Mouse (Mus musculus): ENCODE results near the gene Stk38l. TPM values are rescaled to one million over a fixed set of nuclear protein-coding genes. Genes with fewer than 3 reads are reported as not detected.

The Stk38l gene
- polyA plus RNA-seq, 1 experiment from 2014 or later: 14.1 TPM

DNA sequence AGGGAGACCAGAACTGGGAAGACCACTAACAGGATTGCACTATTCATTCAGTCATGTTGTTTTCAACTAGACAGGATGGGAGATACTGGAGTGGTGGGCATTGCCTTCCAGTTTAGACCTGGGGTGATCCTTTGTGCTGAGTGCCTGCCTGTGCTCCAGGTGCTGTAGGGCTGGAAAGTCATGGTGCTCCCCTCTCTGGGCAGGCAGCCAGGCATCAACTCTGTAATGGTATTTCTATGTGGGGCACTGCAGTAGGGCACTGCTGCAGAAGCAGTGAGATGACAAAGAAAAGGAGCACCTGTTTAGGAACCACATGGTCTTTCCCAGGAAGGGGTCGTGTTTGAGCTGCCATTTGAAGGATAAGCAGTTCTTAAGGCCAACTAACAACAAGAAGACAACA, 7.9 kb downstream of the Stk38l start:
- DNase-seq (ENCODE audit: low spot score): no peak

DNA sequence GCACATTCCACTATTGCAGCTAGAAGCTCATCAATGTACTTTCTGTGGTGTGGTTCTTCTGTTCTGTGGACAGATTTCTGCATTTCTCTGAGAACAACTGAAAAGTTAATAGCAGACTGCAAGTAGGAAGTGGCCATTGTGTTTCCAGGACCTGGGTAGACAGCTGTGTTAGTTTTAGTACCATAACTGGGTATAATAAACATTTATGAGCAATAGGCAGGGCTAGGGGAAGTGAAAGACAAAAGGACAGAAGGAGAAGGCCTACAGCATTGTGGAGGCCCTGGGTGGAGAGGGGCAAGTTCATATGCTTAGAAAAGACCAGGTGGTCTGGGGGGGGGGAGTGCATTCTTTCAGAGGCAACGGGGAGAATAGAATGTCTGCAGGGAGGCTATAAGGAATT, 8.8 kb downstream of the Stk38l start:
- no peak for DNase-seq (ENCODE audit: low spot score)

GRCm38 (mm10) chr6:146738889-146739288, 14.1 kb downstream of the Stk38l start:
- no peak for DNase-seq (ENCODE audit: low spot score)

DNA sequence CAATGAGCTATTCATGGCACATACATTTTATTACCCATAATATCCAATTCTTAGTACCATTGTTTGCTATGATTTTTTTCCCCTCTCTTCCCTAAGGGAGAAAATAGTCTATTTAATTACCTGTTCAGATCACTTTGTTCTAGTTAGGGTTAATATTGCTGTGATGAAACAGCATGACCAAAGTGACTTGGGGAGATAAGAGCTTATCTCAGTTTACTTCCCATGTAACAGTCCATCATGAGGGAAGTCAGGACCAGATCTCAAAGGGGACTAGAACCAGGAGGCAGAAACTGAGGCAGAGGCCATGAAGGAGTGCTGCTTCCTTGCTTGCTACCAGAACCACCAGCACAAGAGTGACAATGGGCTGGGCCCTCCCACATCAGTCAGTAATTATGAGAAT, 15.9 kb downstream of the Stk38l start:
- DNase-seq (ENCODE audit: low spot score): no peak

- DNase-seq (ENCODE audit: low spot score): no peak
These were observed 17.3 kb downstream of the Stk38l start for GRCm38 (mm10) chr6:146741986-146742635.

DNA sequence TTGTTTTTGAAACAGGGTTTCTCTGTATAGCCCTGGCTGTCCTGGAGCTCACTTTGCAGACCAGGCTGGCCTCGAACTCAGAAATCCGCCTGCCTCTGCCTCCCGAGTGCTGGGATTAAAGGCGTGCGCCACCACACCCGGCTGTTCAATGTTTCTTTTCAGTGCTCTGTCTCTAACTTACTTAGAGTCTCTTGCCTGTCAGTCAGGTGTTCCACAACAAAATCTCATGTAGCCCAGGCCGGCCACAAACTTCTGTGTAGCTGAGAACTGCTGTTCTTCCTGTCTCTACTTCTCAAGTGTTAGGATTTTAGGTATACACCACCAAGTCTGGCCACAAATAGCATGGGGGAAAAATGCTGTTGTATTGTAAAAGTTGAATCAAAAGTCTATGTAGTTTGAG, 19.5 kb downstream of the Stk38l start:
- DNase-seq (ENCODE audit: low spot score): peak; percentile 11

DNA sequence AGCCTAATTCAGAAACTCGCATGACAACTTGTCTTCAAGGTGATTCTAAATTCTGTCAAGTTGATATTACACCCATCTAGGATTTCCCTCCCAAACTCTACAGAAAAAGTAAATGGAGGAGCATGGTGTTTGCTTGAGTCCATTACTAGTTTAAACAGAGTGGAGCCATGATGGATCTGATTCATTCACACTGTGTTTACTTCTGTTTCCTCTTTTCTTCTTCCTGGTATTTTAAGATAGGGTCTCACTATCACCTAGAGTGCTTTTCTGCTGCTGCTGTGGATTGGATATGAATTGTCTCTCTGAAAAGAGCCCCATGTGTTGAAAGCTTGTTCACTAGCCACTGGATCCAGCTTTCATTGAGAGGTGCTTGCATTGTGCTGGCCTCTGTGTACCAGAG, 20.4 kb downstream of the Stk38l start:
- no peak for DNase-seq (ENCODE audit: low spot score)

DNA sequence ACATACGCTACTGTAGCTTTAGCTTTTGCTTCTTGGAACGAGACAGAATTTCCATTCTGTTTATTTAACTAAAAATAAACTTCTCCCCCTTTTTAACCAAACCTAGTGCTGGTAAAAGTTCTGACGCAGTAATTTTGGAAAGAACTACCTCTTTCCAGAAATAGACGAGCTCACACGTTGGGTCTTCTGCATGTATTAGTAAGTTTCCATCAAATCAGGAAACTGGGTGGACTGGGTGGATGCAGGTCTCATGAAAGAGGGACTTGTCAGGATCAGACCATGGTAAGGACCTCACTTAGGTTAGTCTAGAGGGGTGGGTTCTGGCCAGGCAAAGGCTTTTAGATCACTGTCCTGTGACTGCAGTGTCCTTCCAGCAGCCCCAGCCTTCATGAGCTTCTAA, 21.8 kb downstream of the Stk38l start:
- no peak for DNase-seq (ENCODE audit: low spot score)

DNA sequence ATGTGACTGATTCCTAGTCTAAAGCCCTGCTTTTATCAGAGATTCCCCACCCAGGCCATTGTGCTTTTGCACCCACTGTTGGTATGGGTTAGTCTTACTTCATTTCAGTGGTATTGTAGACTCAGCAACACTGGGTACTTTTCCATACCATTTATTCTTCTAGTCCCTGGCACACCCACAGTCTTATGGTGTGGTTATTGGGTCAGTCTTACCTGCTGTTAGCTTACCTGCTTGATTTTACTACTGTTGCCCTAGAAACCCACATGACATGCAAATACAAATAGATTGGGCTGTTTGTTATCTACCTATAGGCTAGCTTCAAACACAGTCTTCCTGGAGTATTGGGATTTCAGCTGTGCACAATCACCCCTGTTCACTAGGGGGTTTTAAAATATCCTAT, 22.3 kb downstream of the Stk38l start:
- no peak for DNase-seq (ENCODE audit: low spot score)

GRCm38 (mm10) chr6:146748271-146748670, 23.5 kb downstream of the Stk38l start:
- no peak for DNase-seq (ENCODE audit: low spot score)

DNA sequence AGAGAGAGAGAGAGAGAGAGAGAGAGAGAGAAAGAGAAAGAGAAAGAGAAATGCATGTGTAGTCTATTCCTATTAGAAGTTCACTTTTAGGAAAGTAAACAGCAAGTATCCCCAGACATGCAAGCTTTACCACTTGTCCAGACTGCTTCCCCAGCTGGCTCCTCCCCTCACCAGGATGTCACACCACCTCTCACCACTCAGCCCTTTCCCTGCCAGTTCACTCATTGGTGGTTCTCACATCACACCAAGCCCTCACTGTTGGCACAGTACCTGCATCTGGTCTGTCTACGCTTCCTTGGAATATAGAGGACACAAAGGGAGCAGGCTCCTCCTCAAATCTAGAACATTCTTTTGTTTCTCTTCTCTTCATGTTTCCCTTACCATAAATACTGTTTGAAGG, 26.9 kb downstream of the Stk38l start:
- no peak for DNase-seq (ENCODE audit: low spot score)

DNA sequence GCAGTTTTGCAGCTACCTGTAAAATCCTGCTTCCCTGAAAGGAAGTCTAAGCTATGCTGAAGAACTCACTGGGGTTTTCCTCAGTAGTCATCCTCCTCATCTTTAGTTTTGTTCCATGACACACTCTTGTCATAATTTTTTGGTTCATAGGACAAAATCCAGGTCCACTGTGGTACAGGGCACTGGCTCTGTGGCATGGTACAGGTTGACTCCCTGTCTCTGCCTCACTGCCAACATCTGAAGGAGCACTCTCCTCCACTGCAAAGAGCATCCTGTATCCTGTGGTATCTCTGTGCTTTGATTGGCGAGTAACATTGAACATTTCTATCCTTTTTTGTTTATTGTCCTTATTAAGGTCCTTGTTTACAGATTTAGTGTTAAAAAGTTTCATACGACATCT, 27.4 kb downstream of the Stk38l start:
- no peak for DNase-seq (ENCODE audit: low spot score)

DNA sequence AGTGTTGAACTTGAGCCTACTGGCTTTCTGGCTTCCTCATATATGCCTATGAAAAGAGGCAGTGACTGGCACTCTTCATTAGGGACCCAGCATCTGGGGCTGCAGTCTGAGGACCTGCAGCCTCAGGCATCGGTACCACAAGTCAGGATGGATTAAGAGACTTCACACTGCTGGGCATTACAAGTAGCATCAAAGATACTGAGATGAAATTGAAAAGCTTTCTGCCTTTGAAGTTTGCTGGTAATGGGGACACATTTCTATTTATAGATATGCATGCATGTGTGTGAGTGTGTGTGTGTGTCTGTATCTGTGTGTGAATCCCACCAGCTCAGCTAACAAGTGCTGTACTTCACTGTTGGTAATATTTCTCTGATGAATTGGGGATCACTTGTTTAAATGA, 27.8 kb downstream of the Stk38l start:
- no peak for DNase-seq (ENCODE audit: low spot score)

GRCm38 (mm10) chr6:146753560-146754160, 28.9 kb downstream of the Stk38l start:
- no peak for DNase-seq (ENCODE audit: low spot score)

GRCm38 (mm10) chr6:146755136-146755535, 30.3 kb downstream of the Stk38l start:
- DNase-seq (ENCODE audit: low spot score): no peak

DNA sequence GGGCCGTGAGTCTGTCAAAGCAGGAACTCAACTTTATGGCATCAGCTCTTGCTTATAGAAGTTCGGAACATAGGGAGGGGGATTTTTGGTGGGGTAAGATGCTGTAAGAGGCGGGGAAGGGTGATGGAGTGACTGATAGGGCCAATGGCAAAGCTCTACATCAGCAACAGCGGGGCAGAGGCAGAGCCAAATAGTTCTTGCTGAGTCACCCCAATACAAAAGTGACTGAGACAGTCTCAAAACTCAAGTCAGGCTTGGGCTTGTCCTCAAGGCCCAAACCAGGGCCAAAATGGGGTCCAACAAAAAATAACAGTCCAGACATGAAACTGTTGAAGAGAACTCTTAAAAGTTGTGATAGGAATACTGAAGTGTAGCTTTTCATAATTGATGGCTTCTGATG, 30.9 kb downstream of the Stk38l start:
- no peak for DNase-seq (ENCODE audit: low spot score)

GRCm38 (mm10) chr6:146759027-146759426, 34.2 kb downstream of the Stk38l start:
- no peak for DNase-seq (ENCODE audit: low spot score)

GRCm38 (mm10) chr6:146760022-146760421, 35.2 kb downstream of the Stk38l start:
- no peak for DNase-seq (ENCODE audit: low spot score)

GRCm38 (mm10) chr6:146760736-146761135, 35.9 kb downstream of the Stk38l start:
- no peak for DNase-seq (ENCODE audit: low spot score)

DNA sequence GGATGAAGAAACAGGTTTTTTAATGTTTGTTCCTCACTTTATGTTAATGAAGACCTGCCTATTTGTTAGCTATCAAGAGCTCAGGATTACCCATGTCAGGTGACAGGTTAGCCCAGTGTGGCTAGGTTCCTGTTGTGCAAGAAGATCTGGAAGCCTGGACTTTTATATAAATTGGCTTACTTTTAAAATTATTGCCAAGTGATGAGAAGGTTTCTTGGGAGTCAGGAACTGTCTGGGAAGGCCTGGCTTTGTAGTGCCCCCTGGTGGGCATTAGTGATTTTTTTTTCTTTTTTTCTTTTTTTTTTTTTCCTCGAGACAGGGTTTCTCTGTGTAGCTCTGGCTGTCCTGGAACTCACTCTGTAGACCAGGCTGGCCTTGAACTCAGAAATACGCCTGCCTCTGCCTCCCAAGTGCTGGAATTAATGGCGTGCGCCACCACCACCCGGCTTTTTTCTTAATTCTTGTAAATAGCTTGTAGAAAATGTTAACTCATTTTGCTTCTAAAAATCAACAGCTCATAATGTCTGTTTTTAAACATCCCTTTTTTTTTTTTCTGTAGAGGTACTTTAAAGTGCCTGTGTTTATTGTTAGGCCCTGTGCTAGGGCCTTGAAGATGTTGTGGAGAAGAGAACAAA, 37.6 kb downstream of the Stk38l start:
- peak; percentile 31 for DNase-seq (ENCODE audit: low spot score)

DNA sequence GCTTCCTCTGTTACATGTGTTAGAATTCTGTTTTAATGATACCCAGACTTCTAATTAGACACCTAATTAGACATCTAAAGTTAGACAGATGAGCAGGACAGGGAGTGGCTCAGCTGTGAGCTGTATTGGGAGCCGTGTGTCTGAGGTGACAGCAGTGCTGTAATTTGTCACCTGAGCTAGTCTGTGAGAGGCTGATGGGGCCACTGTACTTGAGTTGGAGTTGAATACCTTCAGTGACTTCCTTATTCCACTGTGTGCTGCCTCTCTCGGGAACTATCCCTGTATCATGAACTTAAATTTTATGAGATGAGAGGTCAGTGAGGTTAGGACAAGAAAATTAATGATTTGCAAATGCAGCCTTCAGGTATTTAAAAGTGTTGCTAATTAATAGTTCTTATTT, 39.8 kb downstream of the Stk38l start:
- DNase-seq (ENCODE audit: low spot score): no peak

- no peak for DNase-seq (ENCODE audit: low spot score)
These were observed 40.5 kb downstream of the Stk38l start for GRCm38 (mm10) chr6:146765270-146765669.

DNA sequence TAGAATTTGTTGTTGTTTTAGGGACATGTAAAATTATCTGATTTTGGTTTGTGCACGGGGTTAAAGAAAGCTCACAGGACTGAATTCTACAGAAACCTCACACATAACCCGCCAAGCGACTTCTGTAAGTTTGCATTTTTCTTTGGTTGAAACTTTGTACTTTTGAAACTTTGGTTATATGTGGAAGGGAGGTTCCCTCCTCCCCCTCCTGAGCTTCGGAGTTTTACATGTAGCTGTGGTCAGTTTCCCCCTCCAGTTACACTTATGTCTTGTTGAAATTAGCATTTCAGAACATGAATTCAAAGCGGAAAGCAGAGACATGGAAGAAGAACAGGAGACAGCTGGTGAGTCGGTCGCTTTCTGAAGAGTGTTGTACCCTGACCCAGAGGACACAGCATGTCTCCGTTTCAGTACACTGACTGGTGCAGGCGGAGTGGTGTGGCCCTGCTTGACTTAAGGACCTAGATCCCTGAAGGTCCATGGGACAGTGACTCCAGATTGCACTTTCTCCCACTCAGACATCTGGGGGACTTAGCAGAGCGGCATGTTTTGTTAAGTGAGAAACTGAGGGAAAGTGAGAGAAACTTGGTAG, 44.1 kb downstream of the Stk38l start:
- no peak for DNase-seq (ENCODE audit: low spot score)

Measured in thymus, postnatal 0 days (tissue).